Mouse (Mus musculus) C2C12 (cell line): ENCODE data around the gene Ftl1-ps1. TPM values are rescaled to one million over a fixed set of nuclear protein-coding genes. Genes with fewer than 3 reads are reported as not detected.

Experiments
- H3K27me3 ChIP-seq: one replicate; pipeline ENCODE4 v1.6.1; 2011; ENCODE audit not compliant: control insufficient read depth, insufficient read depth, insufficient read length
- H3K36me3 ChIP-seq: one replicate; pipeline ENCODE4 v1.6.1; 2011; ENCODE audit not compliant: control insufficient read depth, insufficient read depth
- H3K4me3 ChIP-seq: one replicate; pipeline ENCODE4 v1.5.1; 2011; ENCODE audit warnings: mild to moderate bottlenecking, control low read depth; ENCODE audit not compliant: poor library complexity, insufficient read depth, severe bottlenecking
- H3K79me2 ChIP-seq: one replicate; pipeline ENCODE4 v1.6.1; 2011; ENCODE audit not compliant: control insufficient read depth, insufficient read depth
- H3K79me3 ChIP-seq: one replicate; pipeline ENCODE4 v1.6.1; 2011; ENCODE audit warnings: low read depth, control low read depth
- H3ac ChIP-seq: one replicate; pipeline ENCODE3; 2011; ENCODE audit warnings: low read depth; ENCODE audit not compliant: control insufficient read depth, insufficient read length
- CEBPB ChIP-seq: IDR thresholded peaks from one replicate; pipeline ENCODE4 v1.6.1; 2011; ENCODE audit warnings: low read depth, mild to moderate bottlenecking, control low read depth, moderate library complexity
- CTCF ChIP-seq: IDR thresholded peaks from one replicate; pipeline ENCODE4 v1.5.1; 2011; ENCODE audit not compliant: control insufficient read depth, insufficient read depth, insufficient read length
- FOSL1 ChIP-seq: IDR thresholded peaks from one replicate; pipeline ENCODE4 v1.8.0; 2011; ENCODE audit warnings: mild to moderate bottlenecking, low read length; ENCODE audit not compliant: poor library complexity, insufficient read depth, severe bottlenecking
- MAX ChIP-seq: IDR thresholded peaks from one replicate; pipeline ENCODE4 v1.6.1; 2011; ENCODE audit warnings: mild to moderate bottlenecking, control low read depth
- MYOD1 ChIP-seq: IDR thresholded peaks from one replicate; pipeline ENCODE4 v1.6.1; 2011; ENCODE audit warnings: low read depth; ENCODE audit not compliant: control insufficient read depth, insufficient read length
- MYOG ChIP-seq: IDR thresholded peaks from one replicate; pipeline ENCODE4 v1.6.1; 2011; ENCODE audit not compliant: control insufficient read depth, insufficient read length; ENCODE audit errors: extremely low read depth
- USF1 ChIP-seq: IDR thresholded peaks from one replicate; pipeline ENCODE4 v1.6.1; 2011; ENCODE audit warnings: low read depth, mild to moderate bottlenecking, control low read depth, moderate library complexity
- microRNA-seq: library from miRNA; unstranded; fragments of <30 nt; microRNA quantifications from one replicate; pipeline ENCODE4, GENCODE M21; 2019; ENCODE audit warnings: borderline microRNAs expressed
- polyA plus RNA-seq: library from polyadenylated mRNA; unstranded; fragments of >200 nt; fragmentation: generic; extraction: Trizol; gene quantifications from one replicate; pipeline ENCODE4 v1.2.1, GENCODE M21; 2012; ENCODE audit warnings: missing spikeins

Gene Ftl1-ps1
- polyA plus RNA-seq, 1 experiment, result 452 TPM

GRCm38 (mm10) chr13:74439895-74440294 is 40.4 kb downstream of the Ftl1-ps1 start:
- Histone ChIP-seq H3K36me3 (no peaks in the 10 kb centered on the region), H3ac (no peak overlapping the region), H3K79me2 (no peaks in the 10 kb centered on the region), H3K4me3 (no peak overlapping the region), H3K27me3 (no peaks in the 10 kb centered on the region), H3K79me3 (no peaks in the 10 kb centered on the region)
- TF ChIP-seq USF1, result no peak
- TF ChIP-seq CEBPB, result no peak
- no peak for TF ChIP-seq MYOD1
- TF ChIP-seq MYOG, result no peak
- no peak for TF ChIP-seq CTCF
- TF ChIP-seq FOSL1, result no peak
- no peak for TF ChIP-seq MAX

Small RNA genes lying within 50 kb of the gene (microRNA-seq; reads per million reads assigned to microRNA genes)
- gene Mir692-3, result not detected

Other genes starting within 250 kb of the Ftl1-ps1 start
- gene Exoc3, start 191.0 kb upstream of the Ftl1-ps1 start, polyA plus RNA-seq, result 22.8 TPM
- 2.0 TPM for gene Ahrr, start 107.4 kb upstream of the Ftl1-ps1 start, polyA plus RNA-seq
- 98.2 TPM for gene Pdcd6, start 82.1 kb upstream of the Ftl1-ps1 start, polyA plus RNA-seq
- gene Sdha, start 49.4 kb upstream of the Ftl1-ps1 start, polyA plus RNA-seq, result 166 TPM
- 27.2 TPM for gene Ccdc127, start 49.4 kb upstream of the Ftl1-ps1 start, polyA plus RNA-seq
- gene Lrrc14b, start 35.7 kb upstream of the Ftl1-ps1 start, polyA plus RNA-seq, result 0.01 TPM
- gene Zfp72, start 8.9 kb upstream of the Ftl1-ps1 start, polyA plus RNA-seq, result 0.48 TPM
- gene Zfp825, start 94.3 kb downstream of the Ftl1-ps1 start, polyA plus RNA-seq, result 2.5 TPM
- 5.5 TPM for gene Erap1, start 239.9 kb downstream of the Ftl1-ps1 start, polyA plus RNA-seq